Mouse (Mus musculus): ENCODE measurements around the gene Mprip. TPM values are rescaled to one million over a fixed set of nuclear protein-coding genes. Genes with fewer than 3 reads are reported as not detected.

Mprip gene
- polyA plus RNA-seq, 1 experiment from 2014 or later: 51.1 TPM

GRCm38 (mm10) chr11:59814936-59815335, 153.8 kb downstream of the Mprip start:
- H3K9ac ChIP-seq (ENCODE audit: low read length): no peak overlapping the region
- TF ChIP-seq EP300 (optimal IDR thresholded peaks at IDR 0.05): no peak
- no peak for TF ChIP-seq CTCF (IDR thresholded peaks at IDR 0.05; ENCODE audit: low read depth)
- H3K4me3 ChIP-seq (ENCODE audit: low read depth, low read length): no peak overlapping the region
- ATAC-seq (ENCODE audit: low FRiP score, low TSS enrichment): no peak
- H3K4me2 ChIP-seq (replicated peaks; ENCODE audit: low read depth): no peak overlapping the region
- no peak for DNase-seq (ENCODE audit: low spot score)
- H3K4me1 ChIP-seq (replicated peaks; ENCODE audit: control insufficient read depth, insufficient read depth): no peaks in the 10 kb centered on the region
- WGBS: 84% methylated on average over 6 of the region's 6 CpGs
- no peaks in the 10 kb centered on the region for H3K27me3 ChIP-seq (ENCODE audit: control insufficient read depth, insufficient read depth, low read length)
- no peaks in the 10 kb centered on the region for H3K9me3 ChIP-seq (ENCODE audit: control insufficient read depth, low read length)
- H3K36me3 ChIP-seq (ENCODE audit: control insufficient read depth, insufficient read depth, low read length): peaks cover 19% of the 10 kb centered on the region
- H3K27ac ChIP-seq (replicated peaks): no peak overlapping the region

GRCm38 (mm10) chr11:59815482-59816065, 154.5 kb downstream of the Mprip start:
- DNase-seq (ENCODE audit: low spot score): no peak
- Histone ChIP-seq H3K4me2 (replicated peaks; ENCODE audit: low read depth) (no peak overlapping the region), H3K4me3 (ENCODE audit: low read depth, low read length) (no peak overlapping the region), H3K9ac (ENCODE audit: low read length) (no peak overlapping the region), H3K27ac (replicated peaks) (no peak overlapping the region), H3K9me3 (ENCODE audit: control insufficient read depth, low read length) (no peaks in the 10 kb centered on the region), H3K4me1 (replicated peaks; ENCODE audit: control insufficient read depth, insufficient read depth) (no peaks in the 10 kb centered on the region), H3K27me3 (ENCODE audit: control insufficient read depth, insufficient read depth, low read length) (no peaks in the 10 kb centered on the region), H3K36me3 (ENCODE audit: control insufficient read depth, insufficient read depth, low read length) (peaks cover 24% of the 10 kb centered on the region)
- TF ChIP-seq CTCF (IDR thresholded peaks at IDR 0.05; ENCODE audit: low read depth) (no peak), EP300 (optimal IDR thresholded peaks at IDR 0.05) (no peak)
- WGBS: 89% methylated on average over 6 of the region's 6 CpGs
- no peak for ATAC-seq (ENCODE audit: low FRiP score, low TSS enrichment)

GRCm38 (mm10) chr11:59817916-59818315, 156.8 kb downstream of the Mprip start:
- Histone ChIP-seq H3K27ac (replicated peaks) (no peak overlapping the region), H3K4me2 (replicated peaks; ENCODE audit: low read depth) (no peak overlapping the region), H3K36me3 (ENCODE audit: control insufficient read depth, insufficient read depth, low read length) (peaks cover 30% of the 10 kb centered on the region), H3K9ac (ENCODE audit: low read length) (no peak overlapping the region), H3K4me1 (replicated peaks; ENCODE audit: control insufficient read depth, insufficient read depth) (no peaks in the 10 kb centered on the region), H3K27me3 (ENCODE audit: control insufficient read depth, insufficient read depth, low read length) (no peaks in the 10 kb centered on the region), H3K9me3 (ENCODE audit: control insufficient read depth, low read length) (no peaks in the 10 kb centered on the region), H3K4me3 (ENCODE audit: low read depth, low read length) (no peak overlapping the region)
- no peak for ATAC-seq (ENCODE audit: low FRiP score, low TSS enrichment)
- 96% methylated on average over 3 of the region's 3 CpGs for WGBS
- TF ChIP-seq EP300 (optimal IDR thresholded peaks at IDR 0.05) (no peak), CTCF (IDR thresholded peaks at IDR 0.05; ENCODE audit: low read depth) (no peak)
- no peak for DNase-seq (ENCODE audit: low spot score)

GRCm38 (mm10) chr11:59821625-59822024, 160.5 kb downstream of the Mprip start:
- Histone ChIP-seq H3K4me2 (replicated peaks; ENCODE audit: low read depth) (no peak overlapping the region), H3K36me3 (ENCODE audit: control insufficient read depth, insufficient read depth, low read length) (peaks cover 50% of the 10 kb centered on the region), H3K9ac (ENCODE audit: low read length) (no peak overlapping the region), H3K27me3 (ENCODE audit: control insufficient read depth, insufficient read depth, low read length) (no peaks in the 10 kb centered on the region), H3K27ac (replicated peaks) (no peak overlapping the region), H3K4me3 (ENCODE audit: low read depth, low read length) (no peak overlapping the region), H3K4me1 (replicated peaks; ENCODE audit: control insufficient read depth, insufficient read depth) (no peaks in the 10 kb centered on the region), H3K9me3 (ENCODE audit: control insufficient read depth, low read length) (no peaks in the 10 kb centered on the region)
- WGBS: 94% methylated on average over 3 of the region's 3 CpGs
- TF ChIP-seq CTCF (IDR thresholded peaks at IDR 0.05; ENCODE audit: low read depth) (no peak), EP300 (optimal IDR thresholded peaks at IDR 0.05) (no peak)
- no peak for DNase-seq (ENCODE audit: low spot score)
- ATAC-seq (ENCODE audit: low FRiP score, low TSS enrichment): no peak

Other genes starting within 250 kb of the Mprip start
- 5.4 and 5.5 TPM in 2 replicates for gene Jmjd4, start 211.3 kb upstream of the Mprip start, polyA plus RNA-seq (2015; fragmentation: Nextera tagmentation; extraction: Ambion mirVana)
- gene Snap47, start 210.1 kb upstream of the Mprip start, polyA plus RNA-seq (2015; fragmentation: Nextera tagmentation; extraction: Ambion mirVana): 50.6 and 51.9 TPM in 2 replicates
- gene Zfp867, start 188.8 kb upstream of the Mprip start, polyA plus RNA-seq (2015; fragmentation: Nextera tagmentation; extraction: Ambion mirVana): 3.4 and 3.8 TPM in 2 replicates
- 6.9 and 7.2 TPM in 2 replicates for gene Zkscan17, start 134.6 kb upstream of the Mprip start, polyA plus RNA-seq (2015; fragmentation: Nextera tagmentation; extraction: Ambion mirVana)
- 0.21 and 0.36 TPM in 2 replicates for gene Nlrp3, start 119.7 kb upstream of the Mprip start, polyA plus RNA-seq (2015; fragmentation: Nextera tagmentation; extraction: Ambion mirVana)
- gene Olfr222, start 85.1 kb upstream of the Mprip start, polyA plus RNA-seq (2015; fragmentation: Nextera tagmentation; extraction: Ambion mirVana): not detected in 2 replicates
- not detected in 2 replicates for gene Olfr223, start 68.0 kb upstream of the Mprip start, polyA plus RNA-seq (2015; fragmentation: Nextera tagmentation; extraction: Ambion mirVana)
- 5.9 and 6.7 TPM in 2 replicates for gene Pld6, start 126.3 kb downstream of the Mprip start, polyA plus RNA-seq (2015; fragmentation: Nextera tagmentation; extraction: Ambion mirVana)
- gene Flcn, start 148.7 kb downstream of the Mprip start, polyA plus RNA-seq (2015; fragmentation: Nextera tagmentation; extraction: Ambion mirVana): 16.1 and 16.9 TPM in 2 replicates
- 21.9 and 23.4 TPM in 2 replicates for gene Nt5m, start 178.1 kb downstream of the Mprip start, polyA plus RNA-seq (2015; fragmentation: Nextera tagmentation; extraction: Ambion mirVana)
- gene Cops3, start 178.5 kb downstream of the Mprip start, polyA plus RNA-seq (2015; fragmentation: Nextera tagmentation; extraction: Ambion mirVana): 90.8 and 92.8 TPM in 2 replicates

Measured in stomach, postnatal 0 days (tissue).